Mouse (Mus musculus): Measurements from ENCODE around the gene Clta.

DNA sequence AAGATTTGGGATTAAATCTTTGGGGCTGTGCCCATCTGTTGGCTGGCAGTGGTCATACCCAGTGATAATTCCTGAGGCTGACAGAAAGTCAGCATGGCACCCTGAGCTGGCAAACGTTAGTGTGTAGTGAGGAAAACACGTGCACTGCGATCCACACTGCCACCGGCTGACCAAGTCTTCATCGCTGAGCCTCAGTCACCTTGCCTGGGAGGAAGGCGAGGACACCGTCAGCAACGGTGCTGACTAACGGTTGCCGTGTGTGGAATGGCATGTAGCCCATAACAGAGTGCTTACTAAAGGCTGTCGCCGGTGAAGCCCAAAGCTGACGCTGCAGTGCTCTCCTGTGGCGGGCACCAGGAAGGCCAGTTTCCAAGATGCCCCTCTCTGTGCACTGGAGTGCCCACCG is 25.4 kb downstream of the Clta start:
- TF ChIP-seq CHD2 (IDR thresholded peaks at IDR 0.05; ENCODE audit: low read length) (no peak), TCF12 (IDR thresholded peaks at IDR 0.05; ENCODE audit: low read depth, low read length) (no peak), USF1 (IDR thresholded peaks at IDR 0.05; ENCODE audit: low read depth, low read length) (no peak), POLR2A (IDR thresholded peaks at IDR 0.05; ENCODE audit: control insufficient read depth in 1 of 2, insufficient read depth in 1 of 2, low read depth in 1 of 2, low read length in 2 of 2, poor library complexity in 1 of 2) (no peak), ZC3H11A (IDR thresholded peaks at IDR 0.05; ENCODE audit: low read depth, low read length) (no peak), ELF1 (IDR thresholded peaks at IDR 0.05; ENCODE audit: low read depth, low read length) (no peak), CTCF (IDR thresholded peaks at IDR 0.05 in 2 of 3, conservative IDR thresholded peaks at IDR 0.05 in 1 of 3; ENCODE audit: control insufficient read depth in 1 of 3, insufficient read depth in 1 of 3, low read depth in 2 of 3, low read length in 3 of 3, poor library complexity in 1 of 3, severe bottlenecking in 1 of 3) (no peak), USF2 (IDR thresholded peaks at IDR 0.05; ENCODE audit: borderline replicate concordance in 1 of 2, insufficient read depth in 1 of 2, low read depth in 1 of 2, low read length in 2 of 2) (no peak), CHD1 (IDR thresholded peaks at IDR 0.05; ENCODE audit: low read depth, low read length) (no peak)
